ENCODE assay signal across 8 mouse cellular contexts in genomic region chr12:35534114-35534753, GRCm38 (mm10). TPM values are rescaled to one million over a fixed set of nuclear protein-coding genes. Genes with fewer than 3 reads are reported as not detected.
DNase-seq lines count a peak whose midpoint lies in the region; ATAC-seq and TF ChIP-seq lines count a peak whose summit lies in the region.

No protein-coding gene starts in this region.

- ATAC-seq in embryonic facial prominence, embryonic 12.5 days (ENCODE audit: insufficient number of reproducible peaks, insufficient read depth, low FRiP score, low TSS enrichment) = 0 out of 2 replicates have a peak, but pooled peaks have one; percentile 13
- ATAC-seq in neural tube, embryonic 13.5 days (ENCODE audit: low read depth) = peak; percentile 84

- H3K27me3 ChIP-seq in embryonic facial prominence, embryonic 12.5 days = peaks cover 10% of the 10 kb centered on the region
- H3K27me3 ChIP-seq in neural tube, embryonic 13.5 days = peaks cover 4% of the 10 kb centered on the region; the same call in 1 of the 2 replicates

- H3K4me3 ChIP-seq in embryonic facial prominence, embryonic 12.5 days = peak overlapping the region; percentile 73
- H3K4me3 ChIP-seq in layer of hippocampus, adult 2 months = peak overlapping the region; percentile 88
- peak overlapping the region; percentile 93 for H3K4me3 ChIP-seq in lung, adult 2 months (replicated peaks; ENCODE audit: extremely low read depth, low read depth, low read length)
- H3K4me3 ChIP-seq in neural tube, embryonic 13.5 days = peak overlapping the region; percentile 84

- peak; percentile 23 to 35 for DNase-seq in urinary bladder, adult 18-20 months (ENCODE audit: low spot score in 2 of 2)
- no peak for DNase-seq in urinary bladder, postnatal 25 days (ENCODE audit: low spot score)
- DNase-seq in heart, postnatal 4 days = peak; percentile 8
- DNase-seq in layer of hippocampus, adult 2 months (ENCODE audit: low spot score in 2 of 2) = peak; percentile 1 to 31
- peak; percentile 60 for DNase-seq in lung, adult 2 months
- DNase-seq in urinary bladder, postnatal 14 days (ENCODE audit: low spot score) = peak; percentile 59

- under 1% methylated on average over 49 of the region's 49 CpGs for WGBS in embryonic facial prominence, embryonic 12.5 days
- WGBS in lung, adult 2 months = under 1% methylated on average over 49 of the region's 49 CpGs
- under 1% methylated on average over 46 of the region's 49 CpGs for WGBS in neural tube, embryonic 13.5 days

- H3K9me3 ChIP-seq in embryonic facial prominence, embryonic 12.5 days = no peaks in the 10 kb centered on the region
- no peaks in the 10 kb centered on the region for H3K9me3 ChIP-seq in neural tube, embryonic 13.5 days

- H3K9ac ChIP-seq in embryonic facial prominence, embryonic 12.5 days = peak overlapping the region; percentile 64
- H3K9ac ChIP-seq in neural tube, embryonic 13.5 days = peak overlapping the region; percentile 80

- 0 out of 2 replicates have a peak, but pooled peaks have one; percentile 6 for TF ChIP-seq CTCF in layer of hippocampus, adult 2 months (conservative IDR thresholded peaks at IDR 0.05)
- TF ChIP-seq CTCF in lung, adult 2 months (IDR thresholded peaks at IDR 0.05; ENCODE audit: insufficient read depth, low read length) = no peak

- H3K36me3 ChIP-seq in embryonic facial prominence, embryonic 12.5 days = no peaks in the 10 kb centered on the region
- H3K36me3 ChIP-seq in neural tube, embryonic 13.5 days = no peaks in the 10 kb centered on the region

- no peak for TF ChIP-seq POLR2A in lung, adult 2 months (IDR thresholded peaks at IDR 0.05; ENCODE audit: borderline replicate concordance, extremely low read depth, low read depth, low read length)

- H3K27ac ChIP-seq in embryonic facial prominence, embryonic 12.5 days = no peak overlapping the region
- H3K27ac ChIP-seq in layer of hippocampus, adult 2 months = peak overlapping the region; percentile 81
- peak overlapping the region; percentile 35 for H3K27ac ChIP-seq in neural tube, embryonic 13.5 days (replicated peaks)

- no peaks in the 10 kb centered on the region for H3K4me1 ChIP-seq in embryonic facial prominence, embryonic 12.5 days
- peaks cover 5% of the 10 kb centered on the region for H3K4me1 ChIP-seq in lung, adult 2 months (ENCODE audit: control insufficient read depth, insufficient read depth, low read length)
- peaks cover 6% of the 10 kb centered on the region; the same call in 1 of the 2 replicates for H3K4me1 ChIP-seq in neural tube, embryonic 13.5 days (replicated peaks)

- H3K4me2 ChIP-seq in embryonic facial prominence, embryonic 12.5 days (replicated peaks) = peak overlapping the region; percentile 100
- peak overlapping the region; percentile 95 for H3K4me2 ChIP-seq in neural tube, embryonic 13.5 days

RNA-seq across cellular contexts. Expression of gene Ahr, which starts 0.6 kb away (rescaled TPM):
- 8.0 and 8.7 TPM in 2 replicates for polyA plus RNA-seq in embryonic facial prominence, embryonic 12.5 days (2016; fragmentation: Nextera tagmentation; extraction: Ambion mirVana)
- 1 to 10 TPM; 4.8 to 5.6 TPM for total RNA-seq in heart, postnatal 4 days (2021)
- 1 to 10 TPM; 6.8 to 7.6 TPM for total RNA-seq in layer of hippocampus, adult 2 months (2021)
- 31.6 and 37.1 TPM in 2 replicates for polyA plus RNA-seq in lung, adult 2 months (2012; rRNA removed)
- 6.7 and 7.1 TPM in 2 replicates for polyA plus RNA-seq in neural tube, embryonic 13.5 days (2015; fragmentation: Nextera tagmentation; extraction: Ambion mirVana)
